Mouse (Mus musculus) megakaryocyte, embryonic 14.5 days (primary cell): ENCODE measurements around the gene Aff4.
A peak's percentile ranks its signal among the peaks of the same experiment; 100 is the strongest.

Source experiments
- FLI1 ChIP-seq: IDR thresholded peaks from 2 replicates; pipeline ENCODE4 v1.6.1; 2012; ENCODE audit warnings: low read length, inconsistent platforms, mixed read lengths
- GATA1 ChIP-seq: IDR thresholded peaks from 3 replicates; pipeline ENCODE4 v1.6.1; 2012; ENCODE audit warnings: mixed read lengths, low read length, inconsistent platforms, borderline replicate concordance

GRCm38 (mm10) chr11:53430670-53431346 is 80.2 kb downstream of the Aff4 start, which contains the start of the genes Uqcrq and Gdf9:
- no peak for TF ChIP-seq GATA1
- TF ChIP-seq FLI1: 0 out of 2 replicates have a peak, but pooled peaks have one; percentile 32
